Comparison of ENCODE assay signal across 15 mouse cellular contexts in the genomic region with DNA sequence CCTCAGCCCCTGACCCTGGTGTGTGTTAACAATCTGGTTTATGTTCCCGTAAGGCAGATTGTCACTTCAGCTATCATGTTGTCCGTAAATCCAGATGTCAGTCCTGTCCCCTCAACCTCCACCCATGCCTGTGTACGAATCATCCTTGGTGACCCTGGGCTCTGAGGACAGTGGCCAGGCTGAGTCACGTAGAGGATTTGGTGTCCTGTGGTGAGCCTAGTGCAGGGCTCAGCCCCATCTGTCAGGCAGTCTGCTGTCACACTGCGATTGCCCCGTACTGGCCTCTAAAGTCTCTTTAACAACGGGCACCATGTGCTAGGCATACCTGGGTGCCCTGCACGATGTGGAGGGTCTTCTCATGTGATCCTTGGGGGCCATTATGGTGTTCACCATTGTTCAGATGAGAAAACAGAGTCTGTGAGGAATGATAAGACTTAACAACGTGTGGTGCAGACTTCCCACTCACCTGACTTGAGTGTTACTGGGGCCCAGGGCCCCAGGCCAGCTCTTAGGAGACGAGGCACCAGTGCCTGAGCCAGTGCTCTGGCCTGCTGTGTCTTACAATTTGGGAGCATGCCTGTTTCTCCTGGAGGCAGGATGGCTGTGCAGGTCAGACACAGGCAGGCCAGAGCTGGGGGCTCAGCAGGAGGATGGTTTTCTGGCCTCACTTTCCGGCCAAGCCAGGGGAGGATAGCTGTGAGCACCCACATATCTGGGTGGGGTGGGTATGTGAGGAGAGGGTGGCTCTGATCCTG. TPM values are rescaled to one million over a fixed set of nuclear protein-coding genes. Genes with fewer than 3 reads are reported as not detected.
A peak's percentile ranks its signal among the peaks of the same experiment; 100 is the strongest.
DNase-seq lines count a peak whose midpoint lies in the region; ATAC-seq lines count a peak whose summit lies in the region.
"Had no signal": no experiment of that assay in that cellular context is flagged by ENCODE, and none has a peak within 500 bp of the region (broad histone marks: within the 10 kb centered on the region; RNA-seq: fewer than 3 reads in every experiment).

No protein-coding gene starts in this region.

- H3K4me1 ChIP-seq in kidney, embryonic 15.5 days = peaks cover 6% of the 10 kb centered on the region
- peaks cover under 1% of the 10 kb centered on the region; the same call in 1 of the 2 replicates for H3K4me1 ChIP-seq in midbrain, embryonic 16.5 days (ENCODE audit: control insufficient read depth, insufficient read depth, low read length)

- H3K4me2 ChIP-seq in kidney, embryonic 15.5 days = no peak overlapping the region
- no peak overlapping the region for H3K4me2 ChIP-seq in midbrain, embryonic 16.5 days (ENCODE audit: low read length)

- H3K27ac ChIP-seq in kidney, embryonic 15.5 days = no peak overlapping the region
- no peak overlapping the region for H3K27ac ChIP-seq in midbrain, embryonic 16.5 days (ENCODE audit: low read length)

- 42% methylated on average over 11 of the region's 11 CpGs for WGBS in kidney, embryonic 15.5 days
- 71% methylated on average over 11 of the region's 11 CpGs for WGBS in midbrain, embryonic 16.5 days

- H3K36me3 ChIP-seq in kidney, embryonic 15.5 days = no peaks in the 10 kb centered on the region
- H3K36me3 ChIP-seq in midbrain, embryonic 16.5 days (ENCODE audit: control insufficient read depth, insufficient read depth, low read length) = no peaks in the 10 kb centered on the region

- ATAC-seq in kidney, embryonic 15.5 days (replicated peaks; ENCODE audit: low FRiP score) = 0 out of 2 replicates have a peak, but pooled peaks have one; percentile 3
- no peak for ATAC-seq in midbrain, embryonic 16.5 days
- ATAC-seq: activated CD4-positive, CD25-positive, alpha-beta regulatory T cell, adult 4 months; CD4-positive, CD25-positive, alpha-beta regulatory T cell, adult 4 months had no signal

- no peak overlapping the region for H3K9ac ChIP-seq in kidney, embryonic 15.5 days
- H3K9ac ChIP-seq in midbrain, embryonic 16.5 days (ENCODE audit: low read depth, low read length) = no peak overlapping the region

- no peaks in the 10 kb centered on the region for H3K9me3 ChIP-seq in kidney, embryonic 15.5 days (replicated peaks)
- no peaks in the 10 kb centered on the region for H3K9me3 ChIP-seq in midbrain, embryonic 16.5 days (replicated peaks; ENCODE audit: control insufficient read depth, low read length, poor library complexity, severe bottlenecking)

- peaks cover 2% of the 10 kb centered on the region; the same call in 1 of the 2 replicates for H3K27me3 ChIP-seq in kidney, embryonic 15.5 days
- H3K27me3 ChIP-seq in midbrain, embryonic 16.5 days (ENCODE audit: control insufficient read depth, insufficient read depth, low read depth, low read length) = no peaks in the 10 kb centered on the region

- no peak for DNase-seq in kidney, postnatal 25 days
- peak; percentile 68 to 80 for DNase-seq in adrenal gland, postnatal 36 days
- DNase-seq in cerebellum, postnatal 10 days = peak; percentile 63 to 67
- peak; percentile 33 for DNase-seq in retina, embryonic 14.5 days (ENCODE audit: low spot score)
- DNase-seq in embryo, embryonic 11 days = no peak
- DNase-seq: heart, adult 18-20 months; heart, postnatal 4 days; kidney, adult 11 months; lung, adult 18-20 months; right cerebral cortex, postnatal 4 days; thymus, postnatal 25 days had no signal

- no peak overlapping the region for H3K4me3 ChIP-seq in kidney, embryonic 15.5 days (replicated peaks)
- no peak overlapping the region for H3K4me3 ChIP-seq in midbrain, embryonic 16.5 days (ENCODE audit: low read depth, low read length)

RNA-seq across cellular contexts. Expression of a gene that starts 55.2 kb away (rescaled TPM):
- 24.6 and 24.8 TPM in 2 replicates for polyA plus RNA-seq in kidney, embryonic 15.5 days (2015; fragmentation: Nextera tagmentation; extraction: Ambion mirVana)
- 100 to 1,000 TPM; 220 to 259 TPM for total RNA-seq in adrenal gland, postnatal 36 days (2021)
- polyA plus RNA-seq in midbrain, embryonic 16.5 days (2015; fragmentation: Nextera tagmentation; extraction: Ambion mirVana) = 22.1 and 24.2 TPM in 2 replicates

Comparison
In these comparisons a context has a peak if more than half of its experiments do, and no peak if none do; other contexts are left out.
1. DNase-seq: peak in adrenal gland, postnatal 36 days (2 of 2), cerebellum, postnatal 10 days (2 of 2) and retina, embryonic 14.5 days (single experiment); none in kidney, postnatal 25 days (0 of 2) and embryo, embryonic 11 days (single experiment).